Mouse (Mus musculus): ENCODE measurements around the gene Cadm1.

DNA sequence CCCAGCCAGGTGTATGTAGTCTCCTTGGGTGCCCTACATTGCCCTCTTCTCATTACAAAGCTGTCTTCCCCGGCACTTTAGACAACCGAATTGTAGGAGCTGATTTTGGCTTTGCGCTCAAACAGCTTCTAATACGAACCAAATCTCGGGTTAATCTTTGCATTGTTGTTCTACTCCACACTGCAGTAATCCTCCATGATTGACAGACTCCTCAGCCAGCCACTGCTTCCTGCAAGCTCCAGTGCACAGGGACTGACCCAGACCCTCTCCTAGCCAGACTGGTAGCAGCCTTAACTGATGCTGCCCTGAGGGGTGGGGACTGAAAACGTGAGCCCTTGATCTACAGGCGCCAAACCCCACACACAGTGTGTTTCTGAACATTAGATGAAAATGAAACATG, 275.7 kb downstream of the Cadm1 start:
- TF ChIP-seq CTCF (conservative IDR thresholded peaks at IDR 0.05; ENCODE audit: insufficient read depth, insufficient read length, low read depth, low read length) (no peak), POLR2A (IDR thresholded peaks at IDR 0.05; ENCODE audit: low read depth, low read length) (no peak)

Data from kidney, adult 2 months (tissue).